Mouse (Mus musculus) fat pad, adult 2 months (tissue): ENCODE results near the gene Gjb6.

Experiments used
- DNase-seq: peaks from one replicate; pipeline ENCODE4 v3.0.0-alpha.2; 2011; ENCODE audit warnings: low read depth, low spot score; ENCODE audit errors: extremely low read depth

Gene Gjb6

DNA sequence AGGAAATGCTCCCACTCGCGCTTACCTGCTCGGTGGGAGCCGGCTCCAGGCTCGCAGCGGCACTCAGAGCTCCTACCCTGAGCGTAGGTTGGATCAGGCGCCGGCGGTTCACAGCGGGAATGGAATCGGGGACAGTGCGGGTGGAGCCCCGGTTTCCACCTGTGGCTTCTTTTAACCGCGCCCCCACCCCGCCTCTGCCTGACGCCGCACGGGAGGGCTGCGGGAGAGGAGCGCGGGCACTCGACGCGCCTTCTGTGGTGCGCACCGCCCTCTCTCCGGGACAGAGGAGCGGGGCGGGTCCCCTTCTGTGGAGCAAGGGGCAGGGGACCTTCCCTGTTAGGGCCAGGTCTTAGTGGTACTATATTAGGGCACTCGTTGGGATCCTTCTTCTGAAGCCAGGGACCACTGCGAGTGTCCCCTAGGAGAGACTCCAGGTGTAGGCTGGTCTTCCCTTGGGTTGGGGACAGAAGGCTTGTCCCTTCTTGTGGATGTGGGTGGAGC lies at the start of gene Gjb6:
Gjb6 (minus strand) TSS at position 451 of the 501 bp plus-strand sequence.
- no peak for DNase-seq

GRCm38 (mm10) chr14:57165493-57165892 lies 32.1 kb upstream of the Gjb6 start:
- no peak for DNase-seq

GRCm38 (mm10) chr14:57161833-57162232 lies 28.4 kb upstream of the Gjb6 start:
- no peak for DNase-seq

DNA sequence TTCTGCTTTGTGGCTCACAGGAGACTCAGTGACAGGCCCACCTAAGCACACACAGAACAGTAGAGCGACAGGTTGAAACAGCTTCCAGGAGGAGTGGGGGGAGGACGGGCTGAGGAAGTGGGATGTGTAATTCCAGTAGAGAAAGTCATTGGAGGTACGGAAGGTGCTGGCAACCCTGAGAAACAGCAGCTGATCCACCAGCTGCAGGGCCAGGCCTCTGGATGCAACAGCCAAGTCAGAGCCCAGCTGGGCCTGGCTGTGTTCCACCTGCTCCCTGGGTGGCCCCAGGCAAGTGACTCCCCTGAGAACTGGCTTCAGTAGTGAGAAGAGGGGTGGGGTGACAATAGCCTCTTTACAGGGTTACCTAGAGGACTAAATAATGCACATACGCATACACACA lies 27.8 kb upstream of the Gjb6 start:
- no peak for DNase-seq

DNA sequence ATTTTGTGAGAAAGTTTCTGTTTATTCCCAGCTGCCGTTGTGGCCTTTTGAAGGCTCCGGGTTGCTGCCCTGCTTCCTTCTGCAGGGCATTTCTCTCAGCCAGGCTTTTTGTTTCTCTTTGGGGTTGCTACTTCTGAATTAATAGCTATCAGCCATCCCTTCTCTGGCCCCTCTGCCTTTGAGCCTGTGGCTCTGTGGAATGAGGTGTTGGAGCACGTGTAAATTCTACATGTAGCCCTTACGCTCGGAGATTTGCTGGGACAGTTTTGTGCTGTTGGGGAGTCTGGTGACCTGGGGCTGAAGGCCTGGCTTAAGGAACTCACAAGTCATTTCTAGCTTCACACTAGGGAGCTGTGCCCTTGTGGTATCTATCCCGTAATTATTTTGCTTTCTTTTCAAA lies 21.5 kb upstream of the Gjb6 start:
- no peak for DNase-seq

DNA sequence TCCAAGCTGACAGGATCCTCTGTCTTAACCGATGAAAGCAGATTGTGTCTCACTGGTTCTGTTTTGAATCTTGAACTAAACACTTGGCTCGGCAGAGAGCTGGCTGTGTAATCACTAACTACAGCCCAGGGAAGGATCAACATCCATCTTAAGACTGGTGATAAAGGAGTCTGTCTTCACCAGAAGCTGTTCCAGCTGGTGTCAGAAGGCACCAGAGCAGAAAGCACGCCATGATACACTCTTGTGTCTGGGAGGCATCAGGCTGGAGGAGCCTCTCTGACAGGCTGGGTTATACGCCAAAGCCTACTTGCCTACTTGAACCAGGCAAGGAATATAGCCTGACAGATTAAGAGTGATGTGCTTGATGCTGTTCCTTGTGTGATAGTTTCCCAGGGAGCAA lies 12.3 kb upstream of the Gjb6 start:
- DNase-seq = no peak

DNA sequence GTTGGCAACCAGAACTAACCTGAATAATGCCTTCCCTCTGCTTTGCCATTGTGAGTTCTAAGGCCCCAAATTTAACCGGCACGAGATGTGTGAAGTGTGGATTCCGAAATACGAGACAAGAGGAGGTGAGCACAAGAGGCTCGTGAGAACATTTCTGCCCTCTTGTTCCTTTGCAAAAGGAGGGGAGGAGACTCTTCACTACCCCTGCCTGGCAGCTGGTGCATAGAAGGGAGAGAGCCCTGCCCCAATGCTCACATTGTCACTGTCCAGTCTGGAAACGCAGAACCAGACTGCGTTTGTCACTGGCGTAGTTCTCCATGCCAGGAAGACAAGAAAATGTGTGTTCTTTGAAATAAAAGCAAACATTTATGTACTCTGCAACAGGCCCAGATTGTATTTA lies 1.9 kb upstream of the Gjb6 start:
- DNase-seq = no peak

DNA sequence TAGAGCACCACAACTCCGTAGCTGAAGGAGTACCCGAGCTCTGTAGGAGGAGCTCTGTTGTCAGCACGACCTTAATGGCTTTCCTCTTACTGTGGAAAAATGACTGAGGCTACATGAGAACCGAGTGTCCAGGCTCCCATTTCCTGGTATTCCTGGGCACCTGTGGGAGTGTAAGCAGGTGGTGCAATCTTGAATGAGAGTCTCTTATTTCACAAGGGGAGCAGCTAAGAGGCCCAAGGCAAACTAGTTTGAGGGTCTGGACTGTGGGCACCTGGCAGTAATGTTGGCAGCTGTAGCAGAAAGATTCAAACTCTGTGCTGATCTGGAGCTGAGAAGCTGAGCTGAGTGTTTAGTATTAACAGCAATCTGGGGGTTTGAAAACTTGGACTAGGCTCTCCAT lies 6.0 kb downstream of the Gjb6 start:
- DNase-seq = no peak

- peak; percentile 97 for DNase-seq
These were observed 11.1 kb downstream of the Gjb6 start for GRCm38 (mm10) chr14:57122295-57122694.

GRCm38 (mm10) chr14:57115823-57116544 lies 17.4 kb downstream of the Gjb6 start, which contains the start of gene Gm4491:
Gene Gm4491 (minus strand): TSS chr14:57115883.
- DNase-seq = no peak

DNA sequence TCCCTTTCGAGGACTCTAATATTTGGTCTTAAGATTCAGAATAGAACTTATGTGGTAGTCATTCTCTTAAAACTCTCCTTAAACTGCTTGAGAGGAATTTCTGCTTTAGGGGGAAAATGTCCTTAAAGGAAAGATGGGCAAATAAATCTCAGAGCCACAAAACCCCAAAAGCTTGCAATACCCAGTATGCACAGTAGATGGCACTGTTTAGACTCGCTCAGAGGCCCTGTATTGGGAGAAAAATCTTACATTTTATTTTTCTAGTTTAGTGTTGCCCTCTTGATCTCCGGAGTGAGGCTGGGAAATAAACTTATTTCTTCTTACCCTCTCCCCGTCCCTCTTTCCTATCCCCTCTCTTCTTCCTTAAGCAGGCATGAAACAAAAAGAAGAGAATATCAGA lies 24.2 kb downstream of the Gjb6 start:
- DNase-seq = no peak

GRCm38 (mm10) chr14:57107916-57108315 lies 25.5 kb downstream of the Gjb6 start:
- no peak for DNase-seq

GRCm38 (mm10) chr14:57107091-57107490 lies 26.3 kb downstream of the Gjb6 start:
- DNase-seq = no peak

DNA sequence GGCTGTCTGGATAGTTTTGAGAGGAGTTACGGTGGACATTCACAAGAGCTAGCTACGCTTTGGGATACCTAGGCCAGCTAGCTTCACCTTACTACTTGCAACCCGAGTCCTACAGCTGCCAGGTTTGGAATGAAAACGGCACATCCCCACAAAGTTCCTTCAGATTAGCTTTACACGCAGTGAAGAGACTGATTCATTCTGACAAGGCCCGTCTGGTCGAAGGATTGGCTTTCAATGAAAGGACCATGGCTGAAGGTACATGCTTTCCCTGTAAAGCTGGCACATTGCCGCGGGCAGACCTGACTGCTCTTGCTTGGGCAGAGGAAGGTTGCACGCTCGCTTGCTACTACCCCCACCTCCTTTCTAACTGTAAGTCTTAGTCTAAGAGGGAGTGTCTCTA lies 27.7 kb downstream of the Gjb6 start:
- no peak for DNase-seq

GRCm38 (mm10) chr14:57105111-57105510 lies 28.3 kb downstream of the Gjb6 start:
- DNase-seq = no peak

- DNase-seq = no peak
These were observed 29.0 kb downstream of the Gjb6 start, which contains the start of gene Gjb2 for GRCm38 (mm10) chr14:57104106-57105023. Gene Gjb2 (minus strand): TSS chr14:57104702.

DNA sequence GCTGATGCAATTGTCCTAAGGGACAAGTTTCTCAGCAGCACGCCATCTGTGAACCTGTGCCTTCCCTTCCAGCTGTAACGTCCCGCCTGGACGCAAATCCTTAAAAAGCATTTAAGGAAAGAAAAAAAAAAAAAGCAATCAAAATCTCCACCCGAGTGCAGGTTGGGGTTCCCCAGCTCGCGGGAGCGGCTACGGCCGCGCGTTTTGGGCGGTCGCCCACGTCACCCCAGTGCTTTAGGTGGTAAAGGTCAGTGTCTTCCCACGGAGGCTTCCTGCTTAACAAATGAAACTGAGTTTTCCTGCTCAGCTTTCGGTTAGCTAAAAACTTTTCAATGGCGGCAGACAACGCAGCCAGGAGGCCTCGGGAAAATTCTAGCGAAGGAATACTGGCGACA lies 29.7 kb downstream of the Gjb6 start:
- no peak for DNase-seq

GRCm38 (mm10) chr14:57103121-57103520 lies 30.3 kb downstream of the Gjb6 start:
- DNase-seq = no peak

- DNase-seq = no peak
These were observed 31.8 kb downstream of the Gjb6 start for GRCm38 (mm10) chr14:57101623-57102022.

DNA sequence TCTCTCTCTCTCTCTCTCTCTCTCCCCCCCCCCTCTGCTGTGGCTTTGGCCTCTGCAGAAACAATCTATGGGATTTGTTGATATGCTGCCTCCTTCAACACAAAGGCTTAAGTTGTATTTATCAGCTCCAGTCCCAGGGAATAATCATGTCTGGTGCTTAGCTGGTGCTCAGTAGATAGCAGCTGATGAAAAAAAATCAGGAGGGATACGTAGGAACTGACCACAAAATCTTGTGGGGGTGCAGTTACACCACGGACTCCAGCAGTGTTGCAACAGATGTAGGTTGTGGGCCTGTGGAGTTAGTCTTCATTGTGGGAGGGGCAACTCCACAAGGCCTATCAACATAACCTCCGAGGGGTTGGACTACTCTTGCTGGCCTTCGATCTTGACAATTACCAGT lies 37.6 kb downstream of the Gjb6 start:
- DNase-seq = no peak

DNA sequence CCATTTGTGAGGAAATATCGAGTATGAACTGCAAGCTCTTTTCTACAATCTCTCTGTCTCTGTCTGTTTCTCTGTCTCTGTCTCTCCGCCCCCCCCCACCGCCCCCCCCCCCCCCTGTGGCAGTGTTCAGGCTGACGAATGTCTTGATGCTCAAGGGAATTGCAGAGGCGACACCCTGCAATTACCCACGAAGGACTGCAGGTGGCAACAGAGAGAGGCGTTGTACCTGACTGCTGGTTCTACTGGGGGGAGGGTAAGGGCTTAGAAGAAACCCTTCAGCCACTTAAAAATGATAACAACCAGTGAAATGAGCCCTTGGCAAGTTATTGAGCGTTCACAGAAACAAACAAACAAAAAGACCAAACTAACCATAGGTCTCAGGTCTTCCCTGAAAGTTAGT lies 40.4 kb downstream of the Gjb6 start:
- no peak for DNase-seq

DNA sequence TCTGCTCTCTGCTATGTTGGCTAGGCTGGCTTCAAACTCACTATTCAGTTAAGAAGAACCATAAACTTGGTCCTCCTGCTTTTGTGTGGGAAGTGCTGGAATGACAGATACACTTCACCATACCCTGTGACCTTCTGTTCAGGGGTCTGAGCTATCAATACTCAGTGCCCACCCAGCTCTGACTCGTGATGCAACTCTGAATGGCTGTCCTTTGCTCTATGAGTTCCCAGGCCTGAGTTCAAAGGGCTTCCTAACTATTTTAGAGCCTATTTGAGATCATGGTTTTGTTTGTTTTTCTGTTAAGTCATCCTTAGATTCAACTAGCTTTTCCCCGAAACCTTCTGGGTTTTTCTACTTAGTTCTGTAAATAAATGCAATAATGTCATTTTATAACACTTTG lies 43.4 kb downstream of the Gjb6 start:
- DNase-seq = no peak
